Mouse (Mus musculus) hindbrain, embryonic 15.5 days (tissue): ENCODE measurements around the gene Slc6a11. TPM values are rescaled to one million over a fixed set of nuclear protein-coding genes. Genes with fewer than 3 reads are reported as not detected.

Experiments
- ATAC-seq: fragments of 200-750 bp; cut with Nextera tagmentation; 2 replicates; pipeline ENCODE4 v1.8.0; 2017; ENCODE audit warnings: low read depth, moderate number of reproducible peaks, moderate TSS enrichment; ENCODE audit not compliant: low FRiP score
- H3K27ac ChIP-seq: fragments of 300-500 bp; sonication (generic); replicated peaks from 2 replicates; pipeline ENCODE4 v1.5.1; 2015; ENCODE audit warnings: mild to moderate bottlenecking, inconsistent platforms
- H3K27me3 ChIP-seq: fragments of 300-500 bp; sonication (generic); 2 replicates; pipeline ENCODE4 v1.6.1; 2015; ENCODE audit warnings: control low read depth, inconsistent platforms
- H3K36me3 ChIP-seq: fragments of 300-500 bp; sonication (generic); 2 replicates; pipeline ENCODE4 v1.6.1; 2015; ENCODE audit warnings: control low read depth, inconsistent platforms
- H3K4me1 ChIP-seq: fragments of 300-500 bp; sonication (generic); replicated peaks from 2 replicates; pipeline ENCODE4 v1.6.1; 2015; ENCODE audit warnings: control low read depth, inconsistent platforms
- H3K4me2 ChIP-seq: fragments of 300-500 bp; sonication (generic); 2 replicates; pipeline ENCODE4 v1.6.1; 2015; ENCODE audit warnings: moderate library complexity, mild to moderate bottlenecking, inconsistent platforms
- H3K4me3 ChIP-seq: fragments of 300-500 bp; sonication (generic); 2 replicates; pipeline ENCODE4 v1.5.1; 2015; ENCODE audit warnings: mild to moderate bottlenecking, inconsistent platforms
- H3K9ac ChIP-seq: fragments of 300-500 bp; sonication (generic); 2 replicates; pipeline ENCODE4 v1.6.1; 2015; ENCODE audit warnings: inconsistent platforms
- H3K9me3 ChIP-seq: fragments of 300-500 bp; sonication (generic); 2 replicates; pipeline ENCODE4 v1.6.1; 2016; ENCODE audit warnings: control low read depth, inconsistent platforms
- WGBS: fragments of 180-500 bp; shearing (Covaris S2); methylation state at CpG from one replicate; pipeline ENCODE4 v1.1.7; 2015; 5-methylcytosine and 5-hydroxymethylcytosine counted together
- polyA plus RNA-seq: library from polyadenylated mRNA; unstranded; fragments of >200 nt; fragmentation: Nextera tagmentation; extraction: Ambion mirVana; gene quantifications from 2 replicates; pipeline ENCODE4 v1.2.1, GENCODE M21; 2015

Gene Slc6a11
- polyA plus RNA-seq, 1 experiment from 2014 or later: 80.6 TPM

DNA sequence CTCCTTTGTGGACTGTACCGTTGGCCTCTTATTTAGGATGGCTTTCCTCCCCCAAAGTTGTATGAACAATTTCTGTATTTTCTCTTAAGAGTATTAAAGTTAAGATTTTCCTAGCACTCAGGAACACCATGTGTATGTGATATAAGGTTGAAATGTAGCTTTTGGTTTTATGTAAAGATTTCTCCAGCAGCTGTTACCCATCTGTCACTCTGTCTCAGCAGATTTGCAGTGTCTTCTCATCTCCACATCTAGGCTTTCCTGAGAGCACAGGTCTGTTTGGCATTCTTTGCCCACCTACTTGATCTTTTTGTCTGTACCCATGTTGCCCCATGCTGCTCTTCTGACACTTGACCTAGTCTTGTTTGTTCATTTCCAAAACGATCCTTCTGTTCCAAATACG is 10.4 kb downstream of the Slc6a11 start:
- peaks cover 10% of the 10 kb centered on the region for H3K36me3 ChIP-seq
- no peaks in the 10 kb centered on the region for H3K9me3 ChIP-seq
- H3K4me2 ChIP-seq: no peak overlapping the region
- H3K9ac ChIP-seq: no peak overlapping the region
- ATAC-seq: no peak
- H3K4me1 ChIP-seq: 0 out of 2 replicates have a peak, but pooled peaks cover 10% of the 10 kb centered on the region
- WGBS: 75% methylated on average over 3 of the region's 3 CpGs
- no peak overlapping the region for H3K4me3 ChIP-seq
- H3K27ac ChIP-seq: no peak overlapping the region
- H3K27me3 ChIP-seq: 0 out of 2 replicates have a peak, but pooled peaks cover 3% of the 10 kb centered on the region

DNA sequence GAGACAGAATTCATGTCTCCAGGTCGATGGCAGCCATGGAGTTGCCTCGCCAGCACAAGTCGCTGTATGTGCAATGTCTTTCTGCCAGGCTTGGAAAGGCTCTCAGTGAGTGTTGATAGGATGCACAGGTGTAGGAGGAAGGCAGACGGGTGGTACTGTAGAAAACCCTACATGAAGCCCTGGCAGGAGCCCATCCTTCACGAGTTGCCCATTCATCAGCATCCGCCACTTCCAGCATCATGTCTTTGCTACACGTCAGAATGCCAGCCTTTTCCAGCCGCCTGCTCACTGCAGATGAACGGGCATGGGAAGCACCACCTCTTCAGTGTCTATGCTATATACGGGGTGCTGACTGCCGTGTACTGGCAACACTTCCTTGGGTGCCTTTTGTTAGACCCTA is 11.4 kb downstream of the Slc6a11 start:
- no peaks in the 10 kb centered on the region for H3K9me3 ChIP-seq
- no peak overlapping the region for H3K4me3 ChIP-seq
- H3K36me3 ChIP-seq: peaks cover 10% of the 10 kb centered on the region
- H3K27me3 ChIP-seq: 0 out of 2 replicates have a peak, but pooled peaks cover 3% of the 10 kb centered on the region
- no peak overlapping the region for H3K9ac ChIP-seq
- no peak for ATAC-seq
- WGBS: 81% methylated on average over 11 of the region's 11 CpGs
- no peak overlapping the region for H3K4me2 ChIP-seq
- 0 out of 2 replicates have a peak, but pooled peaks cover 10% of the 10 kb centered on the region for H3K4me1 ChIP-seq
- no peak overlapping the region for H3K27ac ChIP-seq

DNA sequence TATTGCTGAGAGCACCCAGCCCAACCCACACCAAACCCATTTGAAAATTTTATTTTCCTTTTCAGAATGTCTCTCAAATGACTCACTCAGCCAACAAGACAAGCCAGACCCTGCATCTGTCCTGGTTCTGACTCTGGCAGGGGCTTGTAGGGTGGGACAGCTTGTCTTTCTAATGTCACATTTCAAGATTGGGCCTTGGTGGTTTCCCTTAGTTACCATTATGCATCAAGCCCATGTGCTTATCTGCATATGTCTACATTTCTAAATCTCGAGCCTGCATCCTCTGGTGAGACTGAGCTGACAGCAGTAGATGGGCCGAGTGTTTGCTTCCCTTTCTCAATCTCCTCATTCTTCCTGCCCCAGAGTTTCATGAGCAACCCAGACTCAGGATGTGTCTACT is 12.5 kb downstream of the Slc6a11 start:
- ATAC-seq: no peak
- H3K36me3 ChIP-seq: peaks cover 10% of the 10 kb centered on the region
- 26% methylated on average over 2 of the region's 2 CpGs for WGBS
- no peak overlapping the region for H3K4me3 ChIP-seq
- H3K27ac ChIP-seq: 0 out of 2 replicates have a peak overlapping the region, but pooled peaks have one; percentile 18
- H3K4me2 ChIP-seq: no peak overlapping the region
- 0 out of 2 replicates have a peak, but pooled peaks cover 3% of the 10 kb centered on the region for H3K27me3 ChIP-seq
- H3K9ac ChIP-seq: no peak overlapping the region
- H3K4me1 ChIP-seq: 0 out of 2 replicates have a peak, but pooled peaks cover 10% of the 10 kb centered on the region
- H3K9me3 ChIP-seq: no peaks in the 10 kb centered on the region

DNA sequence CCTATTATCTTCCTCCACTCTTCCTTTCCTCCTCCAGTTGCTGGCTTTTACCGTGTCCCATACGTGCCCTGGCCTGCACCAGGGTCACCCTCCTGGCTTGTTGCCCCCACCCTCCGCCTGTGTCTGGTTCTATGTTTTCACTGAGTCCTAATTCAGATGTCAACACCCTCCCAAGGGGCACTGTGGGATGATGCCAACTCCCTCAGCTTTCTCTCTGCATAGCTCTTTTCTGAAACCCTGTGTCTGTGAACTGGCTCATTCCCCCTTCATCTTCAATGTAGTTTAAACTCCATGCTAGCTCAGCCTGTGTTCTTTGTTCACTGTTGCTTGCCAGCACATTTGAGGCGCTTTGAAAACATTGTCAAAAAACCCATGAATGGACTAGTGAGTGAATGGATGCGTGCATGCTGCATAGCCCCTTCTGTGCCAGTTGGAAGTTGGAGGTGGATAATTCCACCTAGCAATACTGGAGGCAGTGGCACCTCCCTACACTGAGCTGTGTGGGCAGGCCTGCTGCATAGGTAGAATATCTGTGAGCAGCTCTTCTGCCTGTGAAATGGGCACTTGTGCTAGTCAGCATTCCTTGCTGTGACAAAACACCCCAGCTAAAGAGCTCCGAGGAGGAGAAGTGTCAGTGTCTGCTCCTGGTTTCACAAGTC is 13.5 kb downstream of the Slc6a11 start:
- Histone ChIP-seq H3K4me1 (0 out of 2 replicates have a peak, but pooled peaks cover 10% of the 10 kb centered on the region), H3K27me3 (0 out of 2 replicates have a peak, but pooled peaks cover 3% of the 10 kb centered on the region), H3K4me2 (no peak overlapping the region), H3K4me3 (no peak overlapping the region), H3K27ac (no peak overlapping the region), H3K9me3 (no peaks in the 10 kb centered on the region), H3K36me3 (peaks cover 10% of the 10 kb centered on the region), H3K9ac (no peak overlapping the region)
- WGBS: 59% methylated on average over 6 of the region's 6 CpGs
- peak; percentile 36; the same call in 1 of the 2 replicates for ATAC-seq

DNA sequence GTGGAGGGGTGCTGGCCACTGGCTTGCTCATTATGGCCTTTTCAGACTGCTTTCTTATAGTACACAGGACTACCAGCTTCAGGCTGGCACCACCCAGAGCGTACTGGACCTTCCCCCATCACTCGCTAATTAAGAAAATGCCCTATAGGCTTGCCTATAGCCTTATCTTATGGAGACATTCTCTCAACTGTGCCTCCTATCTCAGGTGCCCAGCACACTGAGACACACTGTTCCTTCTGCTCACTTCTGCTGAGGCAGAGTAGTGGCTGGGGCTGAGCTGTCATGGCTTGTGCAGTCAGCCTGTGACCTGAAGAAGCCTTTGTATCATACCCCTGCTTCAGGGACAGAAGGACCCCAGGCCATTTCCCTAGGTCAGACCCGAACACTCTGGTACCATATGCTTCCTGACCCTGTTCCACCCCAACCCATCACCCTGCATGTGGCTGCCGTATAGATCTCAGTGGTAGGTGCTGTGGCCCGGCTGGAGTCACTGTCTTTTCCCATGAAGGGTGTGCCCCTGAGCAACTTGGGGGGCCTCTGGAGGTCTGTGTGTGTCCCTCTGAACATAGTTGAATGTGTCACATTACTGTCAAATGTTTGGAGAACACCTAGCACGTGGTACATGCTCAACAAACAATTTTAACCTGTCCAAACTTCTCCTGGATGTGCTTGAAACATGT is 14.7 kb downstream of the Slc6a11 start:
- H3K4me2 ChIP-seq: no peak overlapping the region
- H3K4me3 ChIP-seq: no peak overlapping the region
- H3K27ac ChIP-seq: no peak overlapping the region
- WGBS: 79% methylated on average over 6 of the region's 6 CpGs
- H3K4me1 ChIP-seq: peaks cover 13% of the 10 kb centered on the region; the same call in 1 of the 2 replicates
- H3K36me3 ChIP-seq: peaks cover 2% of the 10 kb centered on the region; the same call in 1 of the 2 replicates
- no peak for ATAC-seq
- no peak overlapping the region for H3K9ac ChIP-seq
- 0 out of 2 replicates have a peak, but pooled peaks cover 3% of the 10 kb centered on the region for H3K27me3 ChIP-seq
- no peaks in the 10 kb centered on the region for H3K9me3 ChIP-seq

DNA sequence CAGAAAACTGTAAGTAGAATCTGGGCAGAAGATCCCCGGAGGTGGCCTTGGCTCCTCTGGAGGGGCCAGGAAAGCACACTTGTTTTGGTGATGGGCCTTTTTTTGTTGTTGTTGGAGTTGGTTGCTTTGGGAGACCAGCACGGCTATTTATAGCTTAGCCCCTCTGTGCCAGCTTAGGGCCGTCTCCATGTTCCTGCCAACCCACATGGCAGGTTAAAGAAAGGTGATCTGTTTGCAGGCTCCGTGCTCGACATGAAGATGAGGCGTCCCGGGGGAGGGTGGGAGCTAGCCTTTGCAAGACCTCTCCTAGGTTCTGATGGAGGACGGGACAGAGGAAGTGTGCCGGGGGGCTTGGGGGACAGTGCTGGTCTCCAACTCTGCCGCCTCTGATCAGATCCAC is 24.7 kb downstream of the Slc6a11 start:
- Histone ChIP-seq H3K36me3 (no peaks in the 10 kb centered on the region), H3K4me1 (peaks cover under 1% of the 10 kb centered on the region; the same call in 1 of the 2 replicates), H3K9me3 (no peaks in the 10 kb centered on the region), H3K9ac (no peak overlapping the region), H3K27ac (peak overlapping the region; percentile 52; the same call in 1 of the 2 replicates), H3K4me3 (no peak overlapping the region), H3K4me2 (no peak overlapping the region), H3K27me3 (no peaks in the 10 kb centered on the region)
- 87% methylated on average over 10 of the region's 10 CpGs for WGBS
- ATAC-seq: no peak

DNA sequence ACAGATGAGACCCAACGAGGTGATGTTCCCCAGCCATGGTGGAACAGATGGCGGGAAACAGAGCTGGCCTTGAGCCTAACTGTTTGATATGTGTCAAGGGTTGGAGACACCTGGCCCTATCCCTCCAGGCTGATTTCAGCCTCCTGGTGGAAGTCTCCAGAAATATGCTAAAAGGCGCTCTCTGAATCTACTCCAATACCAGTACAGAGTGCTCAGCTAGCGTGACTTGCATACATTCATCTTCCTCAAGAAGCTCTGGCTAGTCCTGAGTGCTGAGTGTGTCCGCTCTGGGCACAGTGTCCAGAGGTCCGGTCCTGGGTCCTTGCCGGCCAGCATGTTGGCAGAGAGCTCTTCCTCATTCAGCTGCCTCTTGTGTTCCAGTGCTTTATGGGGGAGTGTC is 27.8 kb downstream of the Slc6a11 start:
- peak; percentile 64; the same call in 1 of the 2 replicates for ATAC-seq
- Histone ChIP-seq H3K4me2 (no peak overlapping the region), H3K27me3 (no peaks in the 10 kb centered on the region), H3K4me1 (no peaks in the 10 kb centered on the region), H3K36me3 (no peaks in the 10 kb centered on the region), H3K9ac (no peak overlapping the region), H3K4me3 (no peak overlapping the region), H3K9me3 (no peaks in the 10 kb centered on the region), H3K27ac (peak overlapping the region; percentile 58)
- 78% methylated on average over 7 of the region's 7 CpGs for WGBS

DNA sequence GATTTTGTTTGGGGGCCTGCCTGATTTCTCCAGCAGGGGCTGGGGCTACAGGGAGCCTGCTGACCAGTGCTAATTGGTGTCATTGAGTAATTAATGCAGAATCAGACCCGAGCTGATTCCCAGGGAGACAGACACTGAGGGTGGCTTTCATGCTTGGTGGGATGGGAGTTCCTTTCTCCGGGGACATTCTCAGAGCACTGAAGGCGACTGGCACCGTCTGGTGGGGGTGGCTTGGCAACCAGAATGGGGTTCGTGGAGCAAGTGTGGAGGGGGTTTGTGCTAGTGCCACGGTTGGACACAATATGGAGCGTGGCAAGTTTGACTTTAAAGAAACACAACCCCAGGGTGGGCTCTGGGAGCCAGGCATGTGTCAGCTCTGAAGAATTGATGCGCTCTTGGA is 29.7 kb downstream of the Slc6a11 start:
- Histone ChIP-seq H3K4me2 (no peak overlapping the region), H3K27me3 (no peaks in the 10 kb centered on the region), H3K9me3 (no peaks in the 10 kb centered on the region), H3K27ac (no peak overlapping the region), H3K4me3 (no peak overlapping the region), H3K4me1 (no peaks in the 10 kb centered on the region), H3K36me3 (no peaks in the 10 kb centered on the region), H3K9ac (no peak overlapping the region)
- ATAC-seq: peak; percentile 76
- WGBS: 56% methylated on average over 8 of the region's 8 CpGs

DNA sequence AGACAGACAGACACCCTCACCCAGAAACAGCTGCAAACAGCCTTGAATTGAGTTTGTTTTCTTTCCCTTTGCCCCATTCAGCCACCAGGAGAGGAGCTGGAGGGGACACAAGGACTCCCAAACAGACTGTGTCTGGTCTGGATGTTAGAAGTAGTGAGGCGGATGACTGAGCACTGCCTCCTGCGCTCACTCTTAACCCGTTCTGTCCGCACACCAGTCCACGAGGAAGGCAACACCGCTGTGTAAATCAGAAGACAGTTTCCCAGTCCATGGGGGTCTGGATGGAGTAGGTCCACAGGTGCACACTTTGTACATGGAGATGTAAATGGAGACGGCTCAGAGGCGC is 43.0 kb downstream of the Slc6a11 start:
- no peaks in the 10 kb centered on the region for H3K36me3 ChIP-seq
- H3K27me3 ChIP-seq: peaks cover 9% of the 10 kb centered on the region
- H3K27ac ChIP-seq: peak overlapping the region; percentile 74
- H3K4me3 ChIP-seq: no peak overlapping the region
- WGBS: under 1% methylated on average over 8 of the region's 8 CpGs
- H3K9me3 ChIP-seq: no peaks in the 10 kb centered on the region
- H3K9ac ChIP-seq: no peak overlapping the region
- H3K4me2 ChIP-seq: peak overlapping the region; percentile 33
- peaks cover 19% of the 10 kb centered on the region for H3K4me1 ChIP-seq
- peak; percentile 55 for ATAC-seq

DNA sequence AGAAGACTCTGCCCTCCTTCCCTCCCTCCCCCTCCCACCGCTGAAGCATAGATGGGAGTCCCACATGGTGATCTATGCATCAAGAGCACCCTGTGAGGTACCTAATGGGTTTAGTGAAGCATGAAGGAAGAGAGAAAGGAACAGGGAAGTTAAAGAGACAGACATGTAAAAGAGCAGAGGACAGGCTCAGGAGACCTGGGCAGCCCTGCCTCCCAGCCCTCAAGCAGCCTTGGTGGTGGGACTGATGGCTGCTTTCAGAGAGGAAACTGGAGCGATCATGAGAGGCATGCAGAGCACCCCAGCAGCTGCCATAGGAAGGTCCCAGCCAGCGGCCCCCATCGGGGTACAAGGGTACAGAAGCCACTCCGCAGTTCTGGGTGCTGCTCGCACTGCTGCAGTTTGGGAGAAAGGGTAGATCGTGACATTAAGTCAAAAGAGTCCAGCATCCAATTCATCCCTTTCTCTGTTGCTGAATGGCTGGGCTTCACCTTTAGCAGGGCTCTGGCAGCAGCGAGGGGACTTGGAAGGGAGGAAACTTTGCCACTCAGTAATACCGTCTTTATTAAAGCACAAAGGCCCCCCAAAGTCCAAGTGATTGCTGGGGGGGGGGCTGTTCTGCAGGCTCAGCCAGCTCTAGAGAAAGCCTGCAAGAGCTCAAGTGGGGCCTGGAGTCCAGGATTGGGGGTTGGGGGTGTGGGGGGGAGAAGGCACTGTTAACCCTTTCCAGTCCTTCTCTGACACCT is 43.5 kb downstream of the Slc6a11 start:
- no peak overlapping the region for H3K4me3 ChIP-seq
- 5% methylated on average over 9 of the region's 9 CpGs for WGBS
- peak overlapping the region; percentile 74 for H3K27ac ChIP-seq
- no peaks in the 10 kb centered on the region for H3K36me3 ChIP-seq
- H3K4me1 ChIP-seq: peaks cover 19% of the 10 kb centered on the region
- peak overlapping the region; percentile 33 for H3K4me2 ChIP-seq
- H3K27me3 ChIP-seq: peaks cover 10% of the 10 kb centered on the region
- no peaks in the 10 kb centered on the region for H3K9me3 ChIP-seq
- peak; percentile 82 for ATAC-seq
- H3K9ac ChIP-seq: no peak overlapping the region

DNA sequence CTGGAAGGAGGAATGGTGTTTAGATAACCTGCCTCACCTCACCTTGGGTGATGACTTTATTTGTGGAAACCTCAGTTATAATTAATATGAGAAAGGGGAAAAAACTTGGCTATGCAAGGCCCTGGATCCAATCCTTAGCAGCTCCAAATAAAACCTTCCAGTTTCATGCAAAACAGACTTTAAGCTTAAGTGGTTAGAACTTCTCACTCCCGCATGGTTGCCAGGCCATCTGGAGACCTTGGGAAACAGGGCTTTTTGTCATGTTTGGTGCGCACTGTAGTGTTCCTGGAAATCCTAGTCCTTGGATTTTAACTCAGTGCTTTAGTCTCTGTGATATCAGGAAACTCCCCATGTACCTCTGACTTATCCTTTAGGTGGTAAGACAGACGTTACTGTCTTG is 47.1 kb downstream of the Slc6a11 start:
- H3K27me3 ChIP-seq: peaks cover 10% of the 10 kb centered on the region
- WGBS: 94% methylated on average over 3 of the region's 3 CpGs
- no peak for ATAC-seq
- H3K27ac ChIP-seq: no peak overlapping the region
- no peaks in the 10 kb centered on the region for H3K36me3 ChIP-seq
- no peaks in the 10 kb centered on the region for H3K9me3 ChIP-seq
- H3K4me3 ChIP-seq: no peak overlapping the region
- H3K9ac ChIP-seq: no peak overlapping the region
- peaks cover 29% of the 10 kb centered on the region for H3K4me1 ChIP-seq
- H3K4me2 ChIP-seq: no peak overlapping the region
